Mouse (Mus musculus): ENCODE data around the gene Gm20716.

DNA sequence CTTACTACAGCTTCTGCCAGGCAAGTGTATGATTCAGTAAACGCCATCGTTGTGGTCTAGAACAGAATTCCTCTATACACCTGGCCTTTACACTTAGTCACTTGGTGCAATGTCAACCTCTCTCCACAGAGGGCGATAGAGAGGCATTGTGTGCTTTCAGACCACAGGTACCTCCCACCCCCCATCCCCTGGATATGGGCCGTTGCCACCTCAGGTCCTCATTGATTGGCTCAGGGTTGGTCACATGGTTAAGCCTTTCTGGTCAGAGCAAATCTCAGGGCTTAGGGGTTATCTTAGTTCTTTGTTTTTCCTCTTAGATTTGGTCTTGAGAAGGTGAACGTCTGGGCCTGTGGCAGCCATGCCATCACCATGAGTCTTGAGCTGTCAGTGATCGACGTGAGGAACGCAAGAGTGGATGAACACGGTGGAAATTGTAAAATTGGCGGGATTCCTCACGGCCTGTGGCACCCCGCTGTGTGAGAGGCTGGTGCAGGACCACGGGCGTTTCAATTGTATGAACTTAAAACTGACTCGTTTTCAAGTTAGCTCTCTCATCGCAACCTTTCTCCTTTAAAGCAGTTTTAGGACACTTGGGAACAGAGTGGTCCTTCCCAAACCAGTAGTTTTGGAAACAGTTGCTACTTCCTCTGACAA lies 22.6 kb upstream of the Gm20716 start:
- TF ChIP-seq CTCF (conservative IDR thresholded peaks at IDR 0.05; ENCODE audit: low read length) (peak; percentile 94), NANOG (IDR thresholded peaks at IDR 0.05; ENCODE audit: borderline replicate concordance, low read length) (no peak), POU5F1 (IDR thresholded peaks at IDR 0.05; ENCODE audit: borderline replicate concordance, low read length) (no peak)

All from E14TG2a.4 (cell line).